Mouse (Mus musculus): ENCODE measurements at regions not wholly inside any gene's neighbourhood (a gene's known extent, or its start where the extent isn't known, plus 50 kb on each side); places are given as distances from the start of the nearest gene placed in this dataset.

GRCm38 (mm10) chr15:36695199-36696129 lies 312.1 kb downstream of the Zfp706 start:
- 26% methylated on average over 14 of the region's 14 CpGs for WGBS
- H3K27ac ChIP-seq, result no peak overlapping the region
- no peaks in the 10 kb centered on the region for H3K36me3 ChIP-seq
- 0 out of 2 replicates have a peak, but pooled peaks cover under 1% of the 10 kb centered on the region for H3K27me3 ChIP-seq
- peaks cover 11% of the 10 kb centered on the region; the same call in 1 of the 2 replicates for H3K4me1 ChIP-seq (replicated peaks)
- peak overlapping the region; percentile 58 for H3K9ac ChIP-seq (replicated peaks)
- H3K4me3 ChIP-seq (replicated peaks), result peak overlapping the region; percentile 43
- peak overlapping the region; percentile 60 for H3K4me2 ChIP-seq (replicated peaks)
- peak; percentile 93 for ATAC-seq
- H3K9me3 ChIP-seq, result no peaks in the 10 kb centered on the region

GRCm38 (mm10) chr15:36691002-36691652 lies 316.4 kb downstream of the Zfp706 start:
- Histone ChIP-seq H3K27ac (no peak overlapping the region), H3K4me3 (replicated peaks) (no peak overlapping the region), H3K4me2 (replicated peaks) (peak overlapping the region; percentile 31), H3K4me1 (replicated peaks) (peaks cover 22% of the 10 kb centered on the region; the same call in 1 of the 2 replicates), H3K36me3 (no peaks in the 10 kb centered on the region), H3K9me3 (no peaks in the 10 kb centered on the region), H3K27me3 (0 out of 2 replicates have a peak, but pooled peaks cover 7% of the 10 kb centered on the region), H3K9ac (replicated peaks) (no peak overlapping the region)
- peak; percentile 35; the same call in 1 of the 2 replicates for ATAC-seq
- 54% methylated on average over 15 of the region's 15 CpGs for WGBS

- H3K36me3 ChIP-seq, result no peaks in the 10 kb centered on the region
- 87% methylated on average over 7 of the region's 7 CpGs for WGBS
- 0 out of 2 replicates have a peak, but pooled peaks cover 7% of the 10 kb centered on the region for H3K27me3 ChIP-seq
- H3K4me2 ChIP-seq (replicated peaks), result no peak overlapping the region
- H3K9me3 ChIP-seq, result no peaks in the 10 kb centered on the region
- no peak overlapping the region for H3K9ac ChIP-seq (replicated peaks)
- peaks cover 18% of the 10 kb centered on the region; the same call in 1 of the 2 replicates for H3K4me1 ChIP-seq (replicated peaks)
- no peak for ATAC-seq
- no peak overlapping the region for H3K27ac ChIP-seq
- H3K4me3 ChIP-seq (replicated peaks), result no peak overlapping the region
These were observed 317.7 kb downstream of the Zfp706 start for GRCm38 (mm10) chr15:36689881-36690280.

GRCm38 (mm10) chr15:36689301-36689700 lies 318.3 kb downstream of the Zfp706 start:
- H3K4me1 ChIP-seq (replicated peaks), result peaks cover 18% of the 10 kb centered on the region; the same call in 1 of the 2 replicates
- no peak overlapping the region for H3K9ac ChIP-seq (replicated peaks)
- H3K9me3 ChIP-seq, result no peaks in the 10 kb centered on the region
- no peak for ATAC-seq
- no peaks in the 10 kb centered on the region for H3K36me3 ChIP-seq
- H3K4me2 ChIP-seq (replicated peaks), result no peak overlapping the region
- 77% methylated on average over 3 of the region's 3 CpGs for WGBS
- H3K27me3 ChIP-seq, result 0 out of 2 replicates have a peak, but pooled peaks cover 7% of the 10 kb centered on the region
- H3K27ac ChIP-seq, result no peak overlapping the region
- no peak overlapping the region for H3K4me3 ChIP-seq (replicated peaks)

- no peaks in the 10 kb centered on the region for H3K9me3 ChIP-seq
- H3K36me3 ChIP-seq, result no peaks in the 10 kb centered on the region
- H3K27me3 ChIP-seq, result 0 out of 2 replicates have a peak, but pooled peaks cover 7% of the 10 kb centered on the region
- no peak overlapping the region for H3K9ac ChIP-seq (replicated peaks)
- ATAC-seq, result no peak
- H3K4me1 ChIP-seq (replicated peaks), result peaks cover 18% of the 10 kb centered on the region; the same call in 1 of the 2 replicates
- WGBS, result 16% methylated on average over 17 of the region's 17 CpGs
- H3K4me3 ChIP-seq (replicated peaks), result no peak overlapping the region
- no peak overlapping the region for H3K27ac ChIP-seq
- 0 out of 2 replicates have a peak overlapping the region, but pooled peaks have one; percentile 11 for H3K4me2 ChIP-seq (replicated peaks)
These were observed 319.4 kb downstream of the Zfp706 start for GRCm38 (mm10) chr15:36688051-36688754.

- Histone ChIP-seq H3K9ac (replicated peaks) (no peak overlapping the region), H3K9me3 (no peaks in the 10 kb centered on the region), H3K4me3 (replicated peaks) (no peak overlapping the region), H3K4me2 (replicated peaks) (no peak overlapping the region), H3K4me1 (replicated peaks) (peaks cover 11% of the 10 kb centered on the region; the same call in 1 of the 2 replicates), H3K36me3 (no peaks in the 10 kb centered on the region), H3K27me3 (no peaks in the 10 kb centered on the region), H3K27ac (no peak overlapping the region)
- ATAC-seq, result no peak
- 84% methylated on average over 7 of the region's 7 CpGs for WGBS
These were observed 322.9 kb downstream of the Zfp706 start for GRCm38 (mm10) chr15:36684684-36685083.

GRCm38 (mm10) chr15:36682832-36683231 lies 324.7 kb downstream of the Zfp706 start:
- H3K9ac ChIP-seq (replicated peaks), result no peak overlapping the region
- no peaks in the 10 kb centered on the region for H3K36me3 ChIP-seq
- 0 out of 2 replicates have a peak, but pooled peaks cover 2% of the 10 kb centered on the region for H3K4me1 ChIP-seq (replicated peaks)
- 68% methylated on average over 6 of the region's 6 CpGs for WGBS
- H3K4me3 ChIP-seq (replicated peaks), result no peak overlapping the region
- ATAC-seq, result no peak
- H3K9me3 ChIP-seq, result no peaks in the 10 kb centered on the region
- no peak overlapping the region for H3K4me2 ChIP-seq (replicated peaks)
- H3K27ac ChIP-seq, result no peak overlapping the region
- no peaks in the 10 kb centered on the region for H3K27me3 ChIP-seq

- WGBS, result 83% methylated on average over 5 of the region's 5 CpGs
- ATAC-seq, result no peak
- no peak overlapping the region for H3K9ac ChIP-seq (replicated peaks)
- H3K4me1 ChIP-seq (replicated peaks), result no peaks in the 10 kb centered on the region
- H3K4me3 ChIP-seq (replicated peaks), result no peak overlapping the region
- no peaks in the 10 kb centered on the region for H3K36me3 ChIP-seq
- H3K27ac ChIP-seq, result no peak overlapping the region
- H3K4me2 ChIP-seq (replicated peaks), result no peak overlapping the region
- no peaks in the 10 kb centered on the region for H3K27me3 ChIP-seq
- no peaks in the 10 kb centered on the region for H3K9me3 ChIP-seq
These were observed 325.4 kb downstream of the Zfp706 start for GRCm38 (mm10) chr15:36682159-36682558.

- 91% methylated on average over 11 of the region's 11 CpGs for WGBS
These were observed 327.0 kb downstream of the Zfp706 start for GRCm38 (mm10) chr15:36680361-36681140.

GRCm38 (mm10) chr15:36679577-36679976 lies 328.0 kb downstream of the Zfp706 start:
- Histone ChIP-seq H3K4me3 (replicated peaks) (no peak overlapping the region), H3K36me3 (no peaks in the 10 kb centered on the region), H3K9ac (replicated peaks) (no peak overlapping the region), H3K4me1 (replicated peaks) (no peaks in the 10 kb centered on the region), H3K27me3 (no peaks in the 10 kb centered on the region), H3K9me3 (no peaks in the 10 kb centered on the region), H3K27ac (no peak overlapping the region), H3K4me2 (replicated peaks) (no peak overlapping the region)
- 87% methylated on average over 13 of the region's 13 CpGs for WGBS
- no peak for ATAC-seq

More at GRCm38 (mm10) chr15:36680361-36681140, 327.0 kb downstream of the Zfp706 start:
- no peaks in the 10 kb centered on the region for H3K4me1 ChIP-seq (replicated peaks)
- H3K27me3 ChIP-seq, result no peaks in the 10 kb centered on the region
- no peak overlapping the region for H3K9ac ChIP-seq (replicated peaks)
- H3K9me3 ChIP-seq, result no peaks in the 10 kb centered on the region
- H3K4me3 ChIP-seq (replicated peaks), result no peak overlapping the region
- no peak for ATAC-seq
- no peak overlapping the region for H3K4me2 ChIP-seq (replicated peaks)
- H3K36me3 ChIP-seq, result no peaks in the 10 kb centered on the region
- no peak overlapping the region for H3K27ac ChIP-seq

- Histone ChIP-seq H3K9ac (replicated peaks) (no peak overlapping the region), H3K4me2 (replicated peaks) (peak overlapping the region; percentile 14; the same call in 1 of the 2 replicates), H3K27me3 (no peaks in the 10 kb centered on the region), H3K36me3 (no peaks in the 10 kb centered on the region), H3K4me3 (replicated peaks) (no peak overlapping the region), H3K9me3 (no peaks in the 10 kb centered on the region), H3K27ac (no peak overlapping the region), H3K4me1 (replicated peaks) (peaks cover 5% of the 10 kb centered on the region)
- ATAC-seq, result peak; percentile 45; the same call in 1 of the 2 replicates
- WGBS, result 27% methylated on average over 12 of the region's 12 CpGs
These were observed 337.8 kb downstream of the Zfp706 start for GRCm38 (mm10) chr15:36669748-36670147.
